Mouse (Mus musculus) intestine, embryonic 16.5 days (tissue): ENCODE measurements around the gene Ccdc74a. TPM values are rescaled to one million over a fixed set of nuclear protein-coding genes. Genes with fewer than 3 reads are reported as not detected.
A peak's percentile ranks its signal among the peaks of the same experiment; 100 is the strongest.

ENCODE experiments used
- ATAC-seq: fragments of 200-750 bp; cut with Nextera tagmentation; 2 replicates; pipeline ENCODE4 v1.8.0; 2017; ENCODE audit warnings: moderate TSS enrichment, moderate library complexity
- H3K27ac ChIP-seq: fragments of 300-500 bp; sonication (generic); 2 replicates; pipeline ENCODE4 v1.5.1; 2014; ENCODE audit warnings: mild to moderate bottlenecking, low read length
- H3K27me3 ChIP-seq: fragments of 300-500 bp; sonication (generic); replicated peaks from 2 replicates; pipeline ENCODE4 v1.6.1; 2014; ENCODE audit warnings: low read length, control low read depth, mixed read lengths; ENCODE audit not compliant: control insufficient read depth, insufficient read depth
- H3K36me3 ChIP-seq: fragments of 300-500 bp; sonication (generic); 2 replicates; pipeline ENCODE4 v1.6.1; 2014; ENCODE audit warnings: low read length, control low read depth; ENCODE audit not compliant: control insufficient read depth, insufficient read depth
- H3K4me1 ChIP-seq: fragments of 300-500 bp; sonication (generic); 2 replicates; pipeline ENCODE4 v1.6.1; 2014; ENCODE audit warnings: low read length, control low read depth, mixed read lengths; ENCODE audit not compliant: control insufficient read depth, insufficient read depth
- H3K4me2 ChIP-seq: fragments of 300-500 bp; sonication (generic); 2 replicates; pipeline ENCODE4 v1.6.1; 2014; ENCODE audit warnings: low read depth, low read length, control low read depth
- H3K4me3 ChIP-seq: fragments of 300-500 bp; sonication (generic); 2 replicates; pipeline ENCODE4 v1.5.1; 2014; ENCODE audit warnings: mild to moderate bottlenecking, low read length
- H3K9ac ChIP-seq: fragments of 300-500 bp; sonication (generic); 2 replicates; pipeline ENCODE4 v1.6.1; 2014; ENCODE audit warnings: low read depth, low read length
- H3K9me3 ChIP-seq: fragments of 300-500 bp; sonication (generic); 2 replicates; pipeline ENCODE4 v1.6.1; 2016; ENCODE audit warnings: low read length, control low read depth; ENCODE audit not compliant: control insufficient read depth
- WGBS: fragments of 180-500 bp; shearing (Covaris S2); extraction: QIAGEN DNeasy Blood & Tissue Kit; methylation state at CpG from one replicate; pipeline ENCODE4 v1.1.7; 2014; 5-methylcytosine and 5-hydroxymethylcytosine counted together
- polyA plus RNA-seq: library from polyadenylated mRNA; unstranded; fragments of >200 nt; fragmentation: Nextera tagmentation; extraction: Ambion mirVana; gene quantifications from 2 replicates; pipeline ENCODE4 v1.2.1, GENCODE M21; 2015

Gene Ccdc74a
- polyA plus RNA-seq, 1 experiment from 2014 or later: 5.0 TPM

DNA sequence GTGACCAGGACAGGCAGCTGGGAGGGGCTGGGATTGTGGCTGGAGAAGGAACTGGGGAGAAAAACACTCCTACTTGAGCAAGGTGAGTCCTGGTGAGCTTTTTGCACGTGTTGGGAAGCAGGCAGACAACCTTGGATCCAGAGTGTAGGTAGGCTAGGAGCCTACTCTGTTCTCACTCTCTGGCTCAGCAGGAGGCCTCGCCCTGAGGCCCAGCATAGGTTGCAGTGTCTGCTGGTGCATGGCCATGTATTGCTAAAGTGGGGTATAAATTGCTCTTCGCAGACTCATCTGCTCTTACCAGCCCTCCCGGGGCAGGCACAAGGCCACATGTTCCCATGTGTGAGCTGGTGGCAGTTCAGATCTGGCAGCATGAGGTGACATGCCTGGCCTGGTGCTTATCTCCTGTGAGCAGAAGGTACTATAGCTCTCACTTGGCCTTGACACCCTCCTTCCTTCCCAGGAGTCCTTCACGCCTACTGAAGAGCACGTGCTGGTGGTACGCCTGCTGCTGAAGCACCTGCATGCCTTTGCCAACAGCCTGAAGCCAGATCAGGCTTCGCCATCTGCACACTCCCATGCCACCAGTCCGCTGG, 8.1 kb upstream of the Ccdc74a start:
- H3K9ac ChIP-seq: no peak overlapping the region
- peaks cover 22% of the 10 kb centered on the region for H3K36me3 ChIP-seq
- H3K4me1 ChIP-seq: no peaks in the 10 kb centered on the region
- 84% methylated on average over 9 of the region's 9 CpGs for WGBS
- no peaks in the 10 kb centered on the region for H3K27me3 ChIP-seq
- H3K27ac ChIP-seq: no peak overlapping the region
- no peaks in the 10 kb centered on the region for H3K9me3 ChIP-seq
- H3K4me2 ChIP-seq: no peak overlapping the region
- H3K4me3 ChIP-seq: no peak overlapping the region
- ATAC-seq: peak; percentile 79

DNA sequence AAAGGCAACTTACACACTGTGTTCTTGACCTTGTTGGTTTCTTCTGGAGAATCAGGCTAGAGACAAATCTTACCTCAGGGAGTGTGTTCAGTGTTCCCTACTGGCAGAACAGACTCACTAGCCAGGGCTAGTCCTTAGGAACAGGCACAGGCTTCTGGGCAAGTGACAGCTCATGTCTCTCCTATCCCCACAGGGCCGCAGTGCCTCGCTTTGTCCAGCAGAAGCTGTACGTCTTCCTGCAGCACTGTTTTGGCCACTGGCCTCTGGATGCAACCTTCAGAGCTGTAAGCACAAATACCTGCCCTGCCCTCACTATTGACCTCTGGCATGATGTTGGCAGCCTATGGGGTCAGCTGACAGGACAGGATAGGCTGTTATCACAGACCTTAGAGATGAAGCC, 7.2 kb upstream of the Ccdc74a start:
- no peak overlapping the region for H3K4me2 ChIP-seq
- H3K27ac ChIP-seq: no peak overlapping the region
- peaks cover 22% of the 10 kb centered on the region for H3K36me3 ChIP-seq
- 87% methylated on average over 3 of the region's 3 CpGs for WGBS
- no peaks in the 10 kb centered on the region for H3K27me3 ChIP-seq
- no peaks in the 10 kb centered on the region for H3K4me1 ChIP-seq
- ATAC-seq: no peak
- no peak overlapping the region for H3K9ac ChIP-seq
- no peak overlapping the region for H3K4me3 ChIP-seq
- no peaks in the 10 kb centered on the region for H3K9me3 ChIP-seq

DNA sequence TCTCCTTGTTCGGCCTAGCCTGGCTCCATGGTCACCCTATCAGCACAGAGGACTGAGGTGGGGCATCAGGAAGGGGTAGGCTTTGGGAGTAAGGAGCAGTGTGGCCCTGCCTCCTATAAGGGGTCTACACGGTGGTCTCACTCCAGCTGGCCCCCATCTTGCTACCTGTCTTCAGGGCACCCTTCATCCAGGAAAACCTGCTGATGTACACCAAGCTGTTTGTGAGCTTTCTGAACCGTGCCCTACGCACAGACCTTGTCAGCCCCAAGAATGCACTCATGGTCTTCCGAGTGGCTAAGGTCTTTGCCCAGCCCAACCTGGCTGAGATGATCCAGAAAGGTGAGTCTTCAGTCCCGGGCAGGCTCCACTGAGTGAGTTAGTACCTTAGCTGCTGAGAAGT, 6.3 kb upstream of the Ccdc74a start:
- H3K36me3 ChIP-seq: peaks cover 22% of the 10 kb centered on the region

DNA sequence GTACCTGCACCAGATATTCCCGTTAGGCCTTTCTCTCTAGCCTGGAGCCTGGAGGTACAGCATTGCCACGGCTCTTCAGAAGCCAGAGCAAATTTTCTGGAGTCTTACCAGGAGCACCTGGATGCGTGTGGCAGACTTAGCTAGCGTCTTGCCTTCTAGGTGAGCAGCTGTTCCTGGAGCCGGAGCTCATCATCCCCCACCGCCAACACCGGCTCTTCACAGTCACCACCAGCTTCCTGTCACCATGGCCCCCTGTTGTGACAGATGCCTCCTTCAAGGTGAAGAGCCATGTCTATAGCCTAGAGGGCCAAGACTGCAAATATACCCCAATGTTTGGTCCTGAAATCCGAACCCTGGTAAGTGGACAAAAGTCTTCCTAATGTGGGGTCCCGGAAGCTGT, 5.6 kb upstream of the Ccdc74a start:
- peaks cover 22% of the 10 kb centered on the region for H3K36me3 ChIP-seq
- H3K27me3 ChIP-seq: no peaks in the 10 kb centered on the region
- no peaks in the 10 kb centered on the region for H3K4me1 ChIP-seq
- H3K27ac ChIP-seq: no peak overlapping the region
- no peak for ATAC-seq
- H3K9ac ChIP-seq: no peak overlapping the region
- 92% methylated on average over 9 of the region's 9 CpGs for WGBS
- no peak overlapping the region for H3K4me2 ChIP-seq
- no peaks in the 10 kb centered on the region for H3K9me3 ChIP-seq
- H3K4me3 ChIP-seq: no peak overlapping the region

More for the DNA sequence above, 6.3 kb upstream of the Ccdc74a start:
- Histone ChIP-seq H3K9me3 (no peaks in the 10 kb centered on the region), H3K27ac (no peak overlapping the region), H3K27me3 (no peaks in the 10 kb centered on the region), H3K9ac (no peak overlapping the region), H3K4me3 (no peak overlapping the region), H3K4me1 (no peaks in the 10 kb centered on the region), H3K4me2 (no peak overlapping the region)
- 88% methylated on average over 6 of the region's 6 CpGs for WGBS
- ATAC-seq: no peak

DNA sequence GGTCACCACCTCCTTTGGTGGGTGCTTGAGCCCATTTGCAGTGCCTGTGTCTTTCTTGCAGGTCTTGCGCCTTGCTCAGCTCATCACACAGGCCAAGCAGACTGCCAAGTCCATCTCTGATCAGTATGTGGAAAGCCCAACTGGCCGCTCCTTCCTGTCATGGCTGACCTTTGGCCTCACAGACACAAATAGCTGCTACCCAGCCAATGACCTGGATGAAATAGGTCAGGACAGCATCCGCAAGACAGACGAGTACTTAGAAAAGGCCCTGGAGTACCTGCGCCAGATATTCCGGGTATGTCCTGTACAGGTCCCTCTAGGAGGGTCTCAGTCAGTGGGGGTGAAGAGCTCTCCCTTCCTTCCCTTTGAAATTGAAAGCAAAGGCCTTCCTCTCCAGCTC, 5.0 kb upstream of the Ccdc74a start:
- 86% methylated on average over 6 of the region's 6 CpGs for WGBS
- Histone ChIP-seq H3K27ac (no peak overlapping the region), H3K4me3 (no peak overlapping the region), H3K9me3 (no peaks in the 10 kb centered on the region), H3K27me3 (no peaks in the 10 kb centered on the region), H3K36me3 (peaks cover 22% of the 10 kb centered on the region), H3K4me1 (no peaks in the 10 kb centered on the region), H3K9ac (no peak overlapping the region), H3K4me2 (no peak overlapping the region)
- no peak for ATAC-seq

DNA sequence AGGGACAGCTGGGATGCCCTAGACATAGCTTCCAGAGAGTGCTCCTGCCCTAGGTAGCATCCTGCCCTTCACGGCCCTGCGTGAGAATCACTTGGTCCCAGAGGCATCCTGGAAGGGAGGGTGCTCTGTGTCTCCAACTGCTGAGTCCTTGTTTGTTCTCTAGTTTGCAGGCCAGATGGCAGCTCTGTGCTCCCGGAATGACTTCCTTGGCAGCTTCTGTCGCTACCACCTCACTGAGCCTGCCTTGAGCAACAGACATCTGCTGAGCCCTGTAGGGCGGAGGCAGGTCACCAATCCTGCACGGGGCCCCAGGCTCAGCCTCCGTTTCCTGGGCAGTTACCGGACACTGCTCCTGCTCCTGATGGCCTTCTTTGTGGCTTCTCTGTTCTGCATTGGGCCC, 4.0 kb upstream of the Ccdc74a start:
- H3K27me3 ChIP-seq: no peaks in the 10 kb centered on the region
- 78% methylated on average over 8 of the region's 8 CpGs for WGBS
- H3K36me3 ChIP-seq: peaks cover 22% of the 10 kb centered on the region
- H3K27ac ChIP-seq: no peak overlapping the region
- peaks cover 7% of the 10 kb centered on the region; the same call in 1 of the 2 replicates for H3K4me1 ChIP-seq
- no peak for ATAC-seq
- H3K9ac ChIP-seq: no peak overlapping the region
- H3K4me2 ChIP-seq: no peak overlapping the region
- no peak overlapping the region for H3K4me3 ChIP-seq
- H3K9me3 ChIP-seq: no peaks in the 10 kb centered on the region

DNA sequence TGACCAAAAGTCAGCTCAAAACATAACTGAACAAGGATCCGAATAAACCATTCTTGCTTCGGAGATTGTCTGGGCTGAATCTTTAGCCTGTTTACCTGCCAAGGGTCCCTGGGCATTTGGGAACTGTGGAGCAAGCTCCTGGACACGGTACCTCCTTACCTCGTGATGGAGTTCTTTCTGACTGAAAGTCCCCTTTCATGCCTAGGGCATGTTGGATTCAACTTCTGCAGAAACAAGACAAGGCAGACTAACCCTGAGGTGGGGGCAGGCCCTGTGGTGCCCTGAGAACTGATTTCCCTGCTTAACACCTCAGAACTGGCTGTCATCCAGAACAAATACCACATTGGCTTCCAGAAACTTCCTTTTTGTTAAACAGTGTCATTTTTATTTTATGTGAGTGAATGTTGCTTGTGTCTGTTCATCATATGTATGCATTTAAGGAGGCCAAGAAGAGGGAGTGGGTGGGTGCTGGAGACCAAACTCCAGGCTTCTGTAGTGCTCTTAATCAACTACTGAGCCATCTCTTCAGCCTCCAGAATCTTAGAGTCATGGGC, 2.8 kb upstream of the Ccdc74a start:
- Histone ChIP-seq H3K27ac (no peak overlapping the region), H3K9me3 (no peaks in the 10 kb centered on the region), H3K27me3 (no peaks in the 10 kb centered on the region), H3K9ac (no peak overlapping the region), H3K4me3 (no peak overlapping the region), H3K4me1 (peaks cover 7% of the 10 kb centered on the region; the same call in 1 of the 2 replicates), H3K4me2 (no peak overlapping the region), H3K36me3 (peaks cover 17% of the 10 kb centered on the region)
- WGBS: 91% methylated on average over 4 of the region's 4 CpGs
- ATAC-seq: no peak

DNA sequence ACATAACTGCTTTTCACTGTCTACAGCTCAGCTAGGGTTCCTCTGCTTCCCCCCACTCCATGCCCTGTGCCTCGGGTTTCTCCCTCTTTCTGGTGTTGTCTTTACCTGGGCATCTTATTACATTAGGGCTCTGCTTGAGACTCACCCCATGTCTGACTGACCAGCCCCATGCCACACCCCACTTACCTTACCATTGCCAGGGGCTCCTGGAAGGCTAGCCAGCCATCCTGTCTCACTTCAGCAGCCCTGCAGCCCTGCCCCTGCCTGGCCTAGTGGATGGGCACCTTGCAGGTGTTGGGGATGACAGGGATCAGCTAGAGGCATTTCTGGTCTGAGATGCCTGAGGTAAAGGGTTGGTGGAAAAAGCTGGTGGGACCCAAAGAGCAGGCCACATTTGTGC, 886 bp downstream of the Ccdc74a start:
- H3K36me3 ChIP-seq: peaks cover 14% of the 10 kb centered on the region; the same call in 1 of the 2 replicates
- no peaks in the 10 kb centered on the region for H3K27me3 ChIP-seq
- H3K4me1 ChIP-seq: peaks cover 7% of the 10 kb centered on the region; the same call in 1 of the 2 replicates
- no peak overlapping the region for H3K27ac ChIP-seq
- ATAC-seq: 0 out of 2 replicates have a peak, but pooled peaks have one; percentile 3
- H3K9me3 ChIP-seq: no peaks in the 10 kb centered on the region
- peak overlapping the region; percentile 56; the same call in 1 of the 2 replicates for H3K4me3 ChIP-seq
- H3K9ac ChIP-seq: peak overlapping the region; percentile 69
- peak overlapping the region; percentile 89 for H3K4me2 ChIP-seq
- WGBS: 35% methylated on average over 1 of the region's 1 CpGs

DNA sequence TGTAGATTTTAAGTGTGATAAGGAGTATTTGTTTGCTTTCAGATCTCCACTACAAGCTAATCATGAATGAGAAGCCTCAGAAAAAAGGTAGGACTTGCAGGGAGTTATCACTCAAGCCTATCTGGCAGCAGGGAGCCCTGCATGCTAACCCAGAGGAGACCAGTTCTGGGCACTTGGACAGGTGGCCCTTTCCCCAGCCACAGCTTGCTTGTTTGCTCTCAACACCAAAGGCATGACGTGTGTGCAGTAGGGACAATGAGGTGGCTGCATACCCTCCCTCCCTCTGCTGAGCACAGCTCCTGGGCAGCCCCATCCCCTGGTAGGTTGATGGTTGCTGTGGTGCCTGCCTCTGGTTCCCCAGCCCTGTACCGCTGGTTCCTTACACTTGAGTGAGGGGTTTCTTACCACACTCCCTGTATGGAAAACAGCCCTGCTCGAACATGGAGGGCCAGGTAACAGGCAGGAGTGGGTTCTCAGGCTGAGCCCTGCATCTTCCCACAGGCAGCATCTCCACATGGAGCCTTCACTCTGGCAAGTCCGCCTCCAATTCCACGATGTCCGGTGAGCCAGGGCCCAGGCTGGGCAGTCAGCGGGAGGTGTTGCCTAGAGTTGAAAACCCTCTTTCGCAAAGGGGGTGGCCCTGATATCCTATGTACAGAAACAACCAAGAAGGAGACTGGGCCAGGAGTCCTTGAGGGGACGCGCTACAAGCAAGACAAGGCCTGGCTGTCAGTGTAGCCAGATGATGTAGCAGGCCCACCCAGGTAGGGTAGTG, 1.5 kb downstream of the Ccdc74a start:
- Histone ChIP-seq H3K4me1 (peaks cover 7% of the 10 kb centered on the region; the same call in 1 of the 2 replicates), H3K9me3 (no peaks in the 10 kb centered on the region), H3K9ac (no peak overlapping the region), H3K27ac (no peak overlapping the region), H3K27me3 (no peaks in the 10 kb centered on the region), H3K36me3 (peaks cover 10% of the 10 kb centered on the region; the same call in 1 of the 2 replicates), H3K4me2 (no peak overlapping the region), H3K4me3 (no peak overlapping the region)
- ATAC-seq: no peak
- WGBS: 79% methylated on average over 10 of the region's 10 CpGs
